Mouse (Mus musculus): Measurements from ENCODE around the gene Gm11084. TPM values are rescaled to one million over a fixed set of nuclear protein-coding genes. Genes with fewer than 3 reads are reported as not detected.
"Not testable (repeated sequence)": the region's sequence is repeated elsewhere in the genome, so short reads cannot be mapped to it uniquely, and the experiment has no call there.

Gene Gm11084
- polyA plus RNA-seq, 1 experiment from 2014 or later: not detected

GRCm38 (mm10) chr2:73000194-73000593 lies 13.7 kb upstream of the Gm11084 start:
- no peaks in the 10 kb centered on the region for H3K36me3 ChIP-seq (ENCODE audit: control insufficient read depth, insufficient read depth, low read length)
- H3K4me1 ChIP-seq (ENCODE audit: control insufficient read depth, insufficient read depth, low read length): peaks cover 4% of the 10 kb centered on the region; the same call in 1 of the 2 replicates
- no peak overlapping the region for H3K27ac ChIP-seq (ENCODE audit: low read depth, low read length)
- no peak overlapping the region for H3K4me3 ChIP-seq (ENCODE audit: low read depth, low read length)
- H3K9ac ChIP-seq (ENCODE audit: low read length): no peak overlapping the region
- no peaks in the 10 kb centered on the region for H3K27me3 ChIP-seq (ENCODE audit: control insufficient read depth, insufficient read depth, low read length)
- DNase-seq (ENCODE audit: low spot score): no peak
- H3K9me3 ChIP-seq (ENCODE audit: control insufficient read depth, low read length): no peaks in the 10 kb centered on the region
- no peak overlapping the region for H3K4me2 ChIP-seq (ENCODE audit: low read depth)
- WGBS: 67% methylated on average over 8 of the region's 8 CpGs
- no peak for ATAC-seq (ENCODE audit: insufficient read depth, low FRiP score, low TSS enrichment)

- no peaks in the 10 kb centered on the region for H3K36me3 ChIP-seq (ENCODE audit: control insufficient read depth, insufficient read depth, low read length)
- ATAC-seq (ENCODE audit: insufficient read depth, low FRiP score, low TSS enrichment) (no peak), DNase-seq (ENCODE audit: low spot score) (no peak)
- H3K27ac ChIP-seq (ENCODE audit: low read depth, low read length): no peak overlapping the region
- no peaks in the 10 kb centered on the region for H3K9me3 ChIP-seq (ENCODE audit: control insufficient read depth, low read length)
- no peak overlapping the region for H3K9ac ChIP-seq (ENCODE audit: low read length)
- no peak overlapping the region for H3K4me2 ChIP-seq (ENCODE audit: low read depth)
- no peaks in the 10 kb centered on the region for H3K27me3 ChIP-seq (ENCODE audit: control insufficient read depth, insufficient read depth, low read length)
- no peaks in the 10 kb centered on the region; the same call in 1 of the 2 replicates for H3K4me1 ChIP-seq (ENCODE audit: control insufficient read depth, insufficient read depth, low read length)
- WGBS: 91% methylated on average over 4 of the region's 4 CpGs
- H3K4me3 ChIP-seq (ENCODE audit: low read depth, low read length): no peak overlapping the region
Measured at GRCm38 (mm10) chr2:72997586-72997985, 11.1 kb upstream of the Gm11084 start.

GRCm38 (mm10) chr2:72996808-72997378 lies 10.4 kb upstream of the Gm11084 start:
- Histone ChIP-seq H3K4me1 (ENCODE audit: control insufficient read depth, insufficient read depth, low read length) (no peaks in the 10 kb centered on the region; the same call in 1 of the 2 replicates), H3K4me2 (ENCODE audit: low read depth) (no peak overlapping the region), H3K9me3 (ENCODE audit: control insufficient read depth, low read length) (no peaks in the 10 kb centered on the region), H3K27ac (ENCODE audit: low read depth, low read length) (no peak overlapping the region), H3K36me3 (ENCODE audit: control insufficient read depth, insufficient read depth, low read length) (no peaks in the 10 kb centered on the region), H3K4me3 (ENCODE audit: low read depth, low read length) (no peak overlapping the region), H3K27me3 (ENCODE audit: control insufficient read depth, insufficient read depth, low read length) (no peaks in the 10 kb centered on the region), H3K9ac (ENCODE audit: low read length) (no peak overlapping the region)
- ATAC-seq (ENCODE audit: insufficient read depth, low FRiP score, low TSS enrichment) (no peak), DNase-seq (ENCODE audit: low spot score) (no peak)
- 75% methylated on average over 9 of the region's 9 CpGs for WGBS

DNA sequence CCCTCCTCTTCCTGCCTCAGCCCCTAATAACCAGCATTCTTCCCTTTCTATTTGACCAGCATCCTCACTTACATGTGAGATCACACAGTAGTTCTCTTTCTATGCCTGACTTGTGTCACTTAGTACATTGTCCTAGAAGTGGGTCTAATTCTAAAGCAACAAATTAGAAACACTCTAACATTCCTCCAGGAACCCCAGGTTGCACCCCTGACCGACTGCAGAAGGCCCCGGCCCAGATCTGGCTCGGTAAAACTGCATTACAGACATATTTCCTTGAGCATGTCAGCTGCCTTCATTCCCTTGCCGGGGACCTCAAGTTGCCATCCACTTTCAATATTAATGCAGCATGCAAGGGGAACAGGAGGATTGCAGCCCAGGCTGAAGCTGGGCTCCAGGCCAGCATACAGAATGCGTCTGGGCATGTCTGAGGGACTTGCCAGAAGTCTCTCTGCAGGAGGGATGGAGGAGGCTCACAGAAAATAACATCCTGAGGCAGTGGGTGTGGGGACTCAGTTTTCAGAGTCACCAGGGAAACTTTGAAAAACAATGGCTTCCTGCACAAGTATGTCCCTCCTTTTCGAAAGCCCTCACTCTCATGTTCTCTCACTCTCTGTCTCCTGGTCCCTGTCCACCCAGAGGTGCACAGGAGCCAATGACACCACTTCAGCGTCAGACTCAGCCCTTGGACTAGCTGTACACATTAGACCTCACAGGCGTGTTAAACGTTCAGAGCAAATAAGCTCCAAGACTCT lies 9.0 kb upstream of the Gm11084 start:
- Histone ChIP-seq H3K9ac (ENCODE audit: low read length) (no peak overlapping the region), H3K4me3 (ENCODE audit: low read depth, low read length) (no peak overlapping the region), H3K36me3 (ENCODE audit: control insufficient read depth, insufficient read depth, low read length) (no peaks in the 10 kb centered on the region), H3K27me3 (ENCODE audit: control insufficient read depth, insufficient read depth, low read length) (no peaks in the 10 kb centered on the region), H3K27ac (ENCODE audit: low read depth, low read length) (0 out of 2 replicates have a peak overlapping the region, but pooled peaks have one; percentile 7), H3K9me3 (ENCODE audit: control insufficient read depth, low read length) (no peaks in the 10 kb centered on the region), H3K4me2 (ENCODE audit: low read depth) (no peak overlapping the region), H3K4me1 (ENCODE audit: control insufficient read depth, insufficient read depth, low read length) (no peaks in the 10 kb centered on the region; the same call in 1 of the 2 replicates)
- no peak for ATAC-seq (ENCODE audit: insufficient read depth, low FRiP score, low TSS enrichment)
- 50% methylated on average over 9 of the region's 9 CpGs for WGBS
- no peak for DNase-seq (ENCODE audit: low spot score)

DNA sequence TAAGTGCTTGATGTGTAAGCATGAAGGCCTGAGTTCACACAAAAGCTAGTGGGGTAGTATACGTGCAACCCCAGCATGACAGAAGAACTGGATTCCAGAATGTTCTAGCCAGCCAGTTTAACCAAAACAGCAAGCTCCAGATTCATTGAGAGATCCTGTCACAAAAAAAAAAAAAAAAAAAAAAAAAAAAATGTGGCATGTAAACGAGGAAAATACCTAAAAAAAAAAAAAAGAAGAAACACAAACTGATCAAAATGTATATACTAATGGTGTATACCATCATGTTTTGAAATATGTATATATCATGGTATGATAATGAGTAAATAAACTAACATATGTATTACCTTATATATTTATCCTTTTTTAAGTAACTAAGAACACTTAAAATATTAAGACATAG lies 7.6 kb upstream of the Gm11084 start:
- 76% methylated on average over 2 of the region's 2 CpGs for WGBS

DNA sequence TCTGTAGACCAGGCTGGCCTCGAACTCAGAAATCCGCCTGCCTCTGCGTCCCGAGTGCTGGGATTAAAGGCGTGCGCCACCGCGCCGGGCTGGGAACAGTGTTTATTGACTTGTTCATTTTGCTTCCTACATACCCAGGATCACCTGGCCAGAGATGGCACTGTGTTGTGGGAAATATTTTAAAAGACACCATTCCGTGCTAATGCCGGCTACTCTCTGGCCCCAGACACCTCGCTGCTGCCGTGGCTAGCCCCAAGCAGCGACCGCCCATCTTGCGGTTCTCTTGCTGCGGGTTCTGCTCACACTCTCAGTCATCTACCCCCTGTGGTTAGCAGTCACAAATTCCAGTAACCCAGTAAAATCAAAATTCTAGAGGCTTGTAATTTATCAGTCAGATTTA lies 6.0 kb upstream of the Gm11084 start:
- WGBS: 96% methylated on average over 17 of the region's 17 CpGs
- ATAC-seq (ENCODE audit: insufficient read depth, low FRiP score, low TSS enrichment) (no peak), DNase-seq (ENCODE audit: low spot score) (no peak)
- Histone ChIP-seq H3K4me2 (ENCODE audit: low read depth) (no peak overlapping the region), H3K36me3 (ENCODE audit: control insufficient read depth, insufficient read depth, low read length) (no peaks in the 10 kb centered on the region), H3K4me1 (ENCODE audit: control insufficient read depth, insufficient read depth, low read length) (no peaks in the 10 kb centered on the region; the same call in 1 of the 2 replicates), H3K27ac (ENCODE audit: low read depth, low read length) (no peak overlapping the region), H3K27me3 (ENCODE audit: control insufficient read depth, insufficient read depth, low read length) (no peaks in the 10 kb centered on the region), H3K9me3 (ENCODE audit: control insufficient read depth, low read length) (no peaks in the 10 kb centered on the region), H3K9ac (ENCODE audit: low read length) (no peak overlapping the region), H3K4me3 (ENCODE audit: low read depth, low read length) (no peak overlapping the region)

More for the DNA sequence above, 7.6 kb upstream of the Gm11084 start:
- H3K27ac ChIP-seq (ENCODE audit: low read depth, low read length): no peak overlapping the region
- no peak overlapping the region for H3K4me2 ChIP-seq (ENCODE audit: low read depth)
- H3K4me1 ChIP-seq (ENCODE audit: control insufficient read depth, insufficient read depth, low read length): no peaks in the 10 kb centered on the region; the same call in 1 of the 2 replicates
- no peak for DNase-seq (ENCODE audit: low spot score)
- ATAC-seq (ENCODE audit: insufficient read depth, low FRiP score, low TSS enrichment): no peak
- no peaks in the 10 kb centered on the region for H3K9me3 ChIP-seq (ENCODE audit: control insufficient read depth, low read length)
- no peak overlapping the region for H3K4me3 ChIP-seq (ENCODE audit: low read depth, low read length)
- H3K9ac ChIP-seq (ENCODE audit: low read length): no peak overlapping the region
- no peaks in the 10 kb centered on the region for H3K36me3 ChIP-seq (ENCODE audit: control insufficient read depth, insufficient read depth, low read length)
- H3K27me3 ChIP-seq (ENCODE audit: control insufficient read depth, insufficient read depth, low read length): no peaks in the 10 kb centered on the region

- not testable (repeated sequence) for DNase-seq (ENCODE audit: low spot score); H3K9me3 ChIP-seq (ENCODE audit: control insufficient read depth, low read length); H3K9ac ChIP-seq (ENCODE audit: low read length); H3K4me3 ChIP-seq (ENCODE audit: low read depth, low read length); H3K4me2 ChIP-seq (ENCODE audit: low read depth); H3K36me3 ChIP-seq (ENCODE audit: control insufficient read depth, insufficient read depth, low read length); H3K4me1 ChIP-seq (ENCODE audit: control insufficient read depth, insufficient read depth, low read length); H3K27me3 ChIP-seq (ENCODE audit: control insufficient read depth, insufficient read depth, low read length); H3K27ac ChIP-seq (ENCODE audit: low read depth, low read length); ATAC-seq (ENCODE audit: insufficient read depth, low FRiP score, low TSS enrichment)
- 93% methylated on average over 9 of the region's 9 CpGs for WGBS
Measured at GRCm38 (mm10) chr2:72988945-72989344, 2.4 kb upstream of the Gm11084 start.

GRCm38 (mm10) chr2:72985516-72985915 lies 1.0 kb downstream of the Gm11084 start:
- Histone ChIP-seq H3K9ac (ENCODE audit: low read length) (no peak overlapping the region), H3K27ac (ENCODE audit: low read depth, low read length) (no peak overlapping the region), H3K4me1 (ENCODE audit: control insufficient read depth, insufficient read depth, low read length) (peaks cover 5% of the 10 kb centered on the region; the same call in 1 of the 2 replicates), H3K9me3 (ENCODE audit: control insufficient read depth, low read length) (no peaks in the 10 kb centered on the region), H3K4me2 (ENCODE audit: low read depth) (no peak overlapping the region), H3K27me3 (ENCODE audit: control insufficient read depth, insufficient read depth, low read length) (no peaks in the 10 kb centered on the region), H3K36me3 (ENCODE audit: control insufficient read depth, insufficient read depth, low read length) (no peaks in the 10 kb centered on the region), H3K4me3 (ENCODE audit: low read depth, low read length) (no peak overlapping the region)
- 39% methylated on average over 1 of the region's 1 CpGs for WGBS
- ATAC-seq (ENCODE audit: insufficient read depth, low FRiP score, low TSS enrichment): no peak
- no peak for DNase-seq (ENCODE audit: low spot score)

- no peak overlapping the region for H3K4me2 ChIP-seq (ENCODE audit: low read depth)
- H3K27ac ChIP-seq (ENCODE audit: low read depth, low read length): no peak overlapping the region
- 70% methylated on average over 4 of the region's 4 CpGs for WGBS
- H3K4me1 ChIP-seq (ENCODE audit: control insufficient read depth, insufficient read depth, low read length): peaks cover 5% of the 10 kb centered on the region; the same call in 1 of the 2 replicates
- H3K9me3 ChIP-seq (ENCODE audit: control insufficient read depth, low read length): no peaks in the 10 kb centered on the region
- DNase-seq (ENCODE audit: low spot score) (no peak), ATAC-seq (ENCODE audit: insufficient read depth, low FRiP score, low TSS enrichment) (no peak)
- no peak overlapping the region for H3K4me3 ChIP-seq (ENCODE audit: low read depth, low read length)
- H3K27me3 ChIP-seq (ENCODE audit: control insufficient read depth, insufficient read depth, low read length): no peaks in the 10 kb centered on the region
- no peaks in the 10 kb centered on the region for H3K36me3 ChIP-seq (ENCODE audit: control insufficient read depth, insufficient read depth, low read length)
- H3K9ac ChIP-seq (ENCODE audit: low read length): no peak overlapping the region
Measured at GRCm38 (mm10) chr2:72984806-72985205, 1.7 kb downstream of the Gm11084 start.

All from neural tube, embryonic 11.5 days (tissue).